Mouse (Mus musculus) midbrain, embryonic 14.5 days (tissue): Measurements from ENCODE around the gene Lrrc1. TPM values are rescaled to one million over a fixed set of nuclear protein-coding genes. Genes with fewer than 3 reads are reported as not detected.
A peak's percentile ranks its signal among the peaks of the same experiment; 100 is the strongest.

ENCODE experiments used
- ATAC-seq: fragments of 200-750 bp; cut with Nextera tagmentation; 2 replicates; pipeline ENCODE4 v1.8.0; 2017; ENCODE audit warnings: moderate number of reproducible peaks, moderate library complexity; ENCODE audit not compliant: low FRiP score, low TSS enrichment
- DNase-seq: peaks from one replicate; pipeline ENCODE4 v3.0.0-alpha.2; 2015
- H3K27ac ChIP-seq: fragments of 300-500 bp; sonication (generic); replicated peaks from 2 replicates; pipeline ENCODE4 v1.5.1; 2014; ENCODE audit warnings: mild to moderate bottlenecking, low read depth, low read length, moderate library complexity
- H3K27me3 ChIP-seq: fragments of 300-500 bp; sonication (generic); 2 replicates; pipeline ENCODE4 v1.6.1; 2014; ENCODE audit warnings: low read length, control low read depth, mixed read lengths; ENCODE audit not compliant: control insufficient read depth, insufficient read depth
- H3K36me3 ChIP-seq: fragments of 300-500 bp; sonication (generic); 2 replicates; pipeline ENCODE4 v1.6.1; 2014; ENCODE audit warnings: low read length, control low read depth; ENCODE audit not compliant: control insufficient read depth, insufficient read depth
- H3K4me1 ChIP-seq: fragments of 300-500 bp; sonication (generic); 2 replicates; pipeline ENCODE4 v1.6.1; 2014; ENCODE audit warnings: mild to moderate bottlenecking, antibody characterized with exemption, low read length, control low read depth; ENCODE audit not compliant: control insufficient read depth, insufficient read depth
- H3K4me2 ChIP-seq: fragments of 300-500 bp; sonication (generic); 2 replicates; pipeline ENCODE4 v1.6.1; 2014; ENCODE audit warnings: mild to moderate bottlenecking, low read length, moderate library complexity
- H3K4me3 ChIP-seq: fragments of 300-500 bp; sonication (generic); replicated peaks from 2 replicates; pipeline ENCODE4 v1.5.1; 2014; ENCODE audit warnings: low read depth, low read length
- H3K9ac ChIP-seq: fragments of 300-500 bp; sonication (generic); replicated peaks from 2 replicates; pipeline ENCODE4 v1.6.1; 2014; ENCODE audit warnings: mild to moderate bottlenecking, low read length, moderate library complexity
- H3K9me3 ChIP-seq: fragments of 300-500 bp; sonication (generic); 2 replicates; pipeline ENCODE4 v1.6.1; 2016; ENCODE audit warnings: low read length, control low read depth, mixed read lengths; ENCODE audit not compliant: control insufficient read depth
- WGBS: fragments of 180-500 bp; shearing (Covaris S2); extraction: QIAGEN DNeasy Blood & Tissue Kit; methylation state at CpG from one replicate; pipeline ENCODE4 v1.1.7; 2014; 5-methylcytosine and 5-hydroxymethylcytosine counted together
- polyA plus RNA-seq: library from polyadenylated mRNA; unstranded; fragments of >200 nt; fragmentation: Nextera tagmentation; extraction: Ambion mirVana; gene quantifications from 2 replicates; pipeline ENCODE4 v1.2.1, GENCODE M21; 2014

Gene Lrrc1
- polyA plus RNA-seq, 1 experiment from 2014 or later, result 5.1 TPM

DNA sequence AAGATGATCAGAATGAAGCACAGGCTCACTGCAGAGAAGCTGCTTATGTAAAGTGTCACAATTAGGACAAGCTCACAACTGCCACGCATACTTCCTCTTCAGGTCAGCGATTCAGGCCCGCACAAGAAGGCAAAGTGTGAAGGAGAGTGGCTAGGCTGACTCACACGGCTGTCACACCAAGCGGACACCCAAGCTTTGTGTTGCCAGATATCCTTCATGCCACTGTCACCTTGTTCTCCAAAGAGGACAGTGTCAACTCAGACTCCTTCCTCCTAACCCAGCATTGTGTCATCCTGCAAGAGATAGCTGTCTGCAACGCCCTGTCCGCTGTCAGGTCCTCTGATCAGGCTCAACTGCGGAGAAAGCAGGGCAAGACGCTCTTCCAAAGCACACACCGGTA lies 7.3 kb downstream of the Lrrc1 start:
- H3K4me3 ChIP-seq, result no peak overlapping the region
- H3K27ac ChIP-seq, result no peak overlapping the region
- peaks cover 18% of the 10 kb centered on the region for H3K4me1 ChIP-seq
- H3K27me3 ChIP-seq, result 0 out of 2 replicates have a peak, but pooled peaks cover 2% of the 10 kb centered on the region
- H3K9me3 ChIP-seq, result no peaks in the 10 kb centered on the region
- no peak overlapping the region for H3K9ac ChIP-seq
- no peaks in the 10 kb centered on the region for H3K36me3 ChIP-seq
- DNase-seq, result no peak
- ATAC-seq, result no peak
- no peak overlapping the region for H3K4me2 ChIP-seq
- WGBS, result 90% methylated on average over 10 of the region's 10 CpGs

DNA sequence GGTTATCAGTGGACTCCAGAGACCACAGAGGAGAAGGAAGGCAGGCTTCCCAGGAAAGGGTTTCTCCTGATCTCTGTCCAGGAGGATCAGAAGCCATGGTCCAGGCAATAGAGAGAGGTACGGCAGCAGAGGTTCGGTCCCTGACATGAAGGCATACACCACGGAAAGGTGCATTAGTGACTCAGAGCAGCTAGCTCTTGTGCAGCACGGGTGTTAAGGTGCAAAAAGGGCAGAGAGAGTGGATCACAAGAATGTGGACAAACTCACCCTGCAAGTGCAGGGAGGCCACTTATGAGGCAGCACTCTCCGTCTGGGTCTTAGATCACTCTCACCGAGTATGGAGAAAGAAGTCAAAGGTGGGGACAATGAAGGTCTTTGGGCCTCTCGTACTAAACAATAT lies 7.8 kb downstream of the Lrrc1 start:
- no peak overlapping the region for H3K4me2 ChIP-seq
- no peak overlapping the region for H3K27ac ChIP-seq
- no peak for DNase-seq
- H3K9me3 ChIP-seq, result no peaks in the 10 kb centered on the region
- H3K4me3 ChIP-seq, result no peak overlapping the region
- no peak for ATAC-seq
- peaks cover 17% of the 10 kb centered on the region for H3K4me1 ChIP-seq
- WGBS, result 82% methylated on average over 7 of the region's 7 CpGs
- no peak overlapping the region for H3K9ac ChIP-seq
- no peaks in the 10 kb centered on the region for H3K36me3 ChIP-seq
- no peaks in the 10 kb centered on the region for H3K27me3 ChIP-seq

DNA sequence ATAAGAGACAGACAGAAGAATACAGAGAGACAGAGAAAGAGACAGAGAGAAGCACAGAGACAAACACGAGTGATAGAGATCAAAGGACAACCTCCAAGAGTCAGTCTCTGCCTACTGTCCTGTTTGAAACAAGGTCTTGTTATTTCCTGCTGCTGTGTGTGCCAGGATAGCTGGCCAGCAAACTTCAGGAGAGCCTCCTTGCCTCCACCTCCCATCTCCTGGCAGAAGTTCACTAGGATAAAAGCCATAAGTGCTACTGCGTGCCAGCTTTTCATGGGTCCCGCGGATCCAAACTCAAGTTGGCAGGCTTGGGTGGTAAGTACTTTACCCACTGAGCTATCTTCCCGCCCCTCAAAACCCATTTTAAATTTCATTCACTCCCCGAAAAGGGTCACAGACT lies 8.4 kb downstream of the Lrrc1 start:
- Histone ChIP-seq H3K9me3 (no peaks in the 10 kb centered on the region), H3K4me1 (peaks cover 17% of the 10 kb centered on the region), H3K27me3 (no peaks in the 10 kb centered on the region), H3K27ac (no peak overlapping the region), H3K4me3 (no peak overlapping the region), H3K9ac (no peak overlapping the region), H3K36me3 (no peaks in the 10 kb centered on the region), H3K4me2 (no peak overlapping the region)
- 74% methylated on average over 6 of the region's 6 CpGs for WGBS
- ATAC-seq, result no peak
- no peak for DNase-seq

DNA sequence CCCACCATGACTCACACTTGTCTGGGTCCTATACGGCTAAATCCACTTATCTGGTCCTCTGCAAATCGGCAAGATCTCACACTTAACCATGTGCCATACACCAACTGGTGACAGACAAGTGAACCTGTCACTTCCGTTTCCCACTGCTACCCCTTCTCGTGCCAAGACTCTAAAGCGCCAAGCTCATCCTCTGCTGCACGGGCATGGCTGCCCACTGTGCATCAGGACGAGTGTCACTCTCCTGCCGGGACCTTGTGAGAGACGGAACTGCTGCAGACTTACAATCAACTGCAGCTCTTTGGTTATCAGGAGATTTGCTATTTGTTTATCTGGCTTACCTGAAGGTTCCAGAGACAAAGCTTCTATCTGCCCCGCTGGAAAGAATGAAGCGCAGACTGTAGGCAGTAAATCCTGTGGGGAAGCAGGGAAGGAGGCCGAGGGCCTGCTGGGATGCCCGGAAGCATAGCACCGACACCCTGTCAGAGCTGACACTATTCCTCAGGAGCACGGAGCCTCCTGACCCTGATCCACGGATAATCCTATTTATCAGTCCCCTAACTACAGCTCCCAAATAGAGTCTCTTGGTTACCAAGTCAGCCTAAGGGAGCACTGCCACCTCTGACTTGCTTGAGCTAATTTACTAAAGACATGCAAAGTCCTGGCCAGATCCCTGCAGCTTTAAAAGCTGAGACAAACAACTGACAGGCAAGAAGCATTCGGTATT lies 9.5 kb downstream of the Lrrc1 start:
- WGBS, result 8% methylated on average over 17 of the region's 17 CpGs
- H3K4me3 ChIP-seq, result no peak overlapping the region; the same call in 1 of the 2 replicates
- no peak overlapping the region for H3K9ac ChIP-seq
- no peaks in the 10 kb centered on the region for H3K9me3 ChIP-seq
- no peaks in the 10 kb centered on the region for H3K27me3 ChIP-seq
- peak; percentile 54 for DNase-seq
- H3K4me2 ChIP-seq, result peak overlapping the region; percentile 47
- H3K4me1 ChIP-seq, result peaks cover 17% of the 10 kb centered on the region
- 0 out of 2 replicates have a peak overlapping the region, but pooled peaks have one; percentile 37 for H3K27ac ChIP-seq
- no peak for ATAC-seq
- H3K36me3 ChIP-seq, result no peaks in the 10 kb centered on the region

DNA sequence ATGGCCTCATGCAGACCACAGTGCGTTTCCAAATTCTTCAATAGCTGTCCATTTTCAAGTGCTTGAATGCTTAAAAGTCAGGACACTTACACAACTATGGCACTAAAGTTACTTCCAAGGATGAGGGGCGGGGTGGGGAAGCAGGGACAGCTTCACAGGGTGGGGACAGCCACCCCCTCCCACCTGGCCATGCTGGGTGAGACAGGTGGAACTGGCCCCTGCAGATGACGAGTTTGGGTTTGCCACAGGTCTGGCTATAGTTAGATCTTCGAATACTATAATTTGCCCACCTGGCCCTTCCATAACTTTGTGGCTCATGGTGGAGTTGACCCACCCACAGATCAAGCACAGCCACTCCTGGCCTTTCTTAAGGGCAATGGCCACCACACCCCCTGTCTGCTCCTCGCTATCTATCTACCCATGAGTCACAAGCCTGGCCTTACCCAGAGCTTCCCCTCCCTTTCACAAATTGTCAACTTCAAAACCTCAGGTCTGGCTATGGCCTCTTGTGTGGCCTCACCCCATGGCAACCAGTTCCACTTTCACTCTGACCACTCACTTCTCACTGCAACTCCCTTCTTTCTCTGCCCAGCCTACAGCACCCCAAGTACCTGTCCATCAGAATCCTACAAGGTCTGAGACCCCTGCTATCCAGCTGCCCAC lies 16.2 kb downstream of the Lrrc1 start:
- no peak for DNase-seq
- no peak overlapping the region for H3K4me2 ChIP-seq
- H3K9me3 ChIP-seq, result no peaks in the 10 kb centered on the region
- 84% methylated on average over 5 of the region's 5 CpGs for whole genome bisulfite sequencing
- H3K36me3 ChIP-seq, result no peaks in the 10 kb centered on the region
- no peaks in the 10 kb centered on the region for H3K4me1 ChIP-seq
- no peak overlapping the region for H3K9ac ChIP-seq
- ATAC-seq, result no peak
- no peak overlapping the region for H3K27ac ChIP-seq
- H3K27me3 ChIP-seq, result no peaks in the 10 kb centered on the region
- no peak overlapping the region for H3K4me3 ChIP-seq

DNA sequence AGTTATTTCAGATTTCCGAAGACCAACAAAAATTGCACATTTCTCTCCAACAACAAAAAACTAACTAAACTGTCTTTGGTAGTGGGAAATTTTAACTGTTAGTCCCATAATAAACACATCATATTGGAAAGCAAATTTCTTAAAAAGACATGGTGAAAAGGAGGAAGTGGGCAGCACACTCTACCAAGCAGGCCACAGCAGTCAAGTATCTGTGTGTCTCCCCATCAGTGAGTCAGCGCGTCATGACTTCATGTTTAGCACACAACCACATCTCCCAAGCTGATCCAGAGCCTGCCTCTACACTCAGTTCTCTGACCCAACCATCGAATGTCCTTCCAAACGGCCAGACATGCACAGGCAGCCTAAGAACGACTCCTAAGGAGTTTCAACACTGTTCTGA lies 17.5 kb downstream of the Lrrc1 start:
- H3K9me3 ChIP-seq, result no peaks in the 10 kb centered on the region
- DNase-seq (no peak), ATAC-seq (no peak)
- no peaks in the 10 kb centered on the region for H3K4me1 ChIP-seq
- H3K4me2 ChIP-seq, result no peak overlapping the region
- H3K9ac ChIP-seq, result no peak overlapping the region
- no peaks in the 10 kb centered on the region for H3K27me3 ChIP-seq
- H3K4me3 ChIP-seq, result no peak overlapping the region
- no peak overlapping the region for H3K27ac ChIP-seq
- no peaks in the 10 kb centered on the region for H3K36me3 ChIP-seq
- WGBS, result 81% methylated on average over 6 of the region's 6 CpGs

DNA sequence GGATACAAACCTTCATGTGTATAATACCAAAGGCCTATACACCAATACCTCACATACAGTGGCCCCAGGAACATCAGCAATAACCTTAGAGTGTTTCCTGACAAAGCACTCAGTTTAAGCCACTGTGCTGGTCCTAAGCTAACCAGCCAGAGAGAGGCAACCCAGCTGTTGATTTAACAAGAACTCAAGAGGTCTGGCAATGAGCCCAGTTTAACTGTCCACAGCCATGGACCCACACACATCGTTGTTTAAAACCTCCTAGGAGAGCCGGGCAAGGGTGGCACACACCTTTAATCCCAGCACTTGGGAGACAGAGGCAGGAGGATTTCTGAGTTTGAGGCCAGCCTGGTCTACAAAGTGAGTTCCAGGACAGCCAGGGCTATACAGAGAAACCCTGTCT lies 18.0 kb downstream of the Lrrc1 start:
- H3K4me3 ChIP-seq, result no peak overlapping the region
- H3K27me3 ChIP-seq, result no peaks in the 10 kb centered on the region
- WGBS, result 60% methylated on average over 2 of the region's 2 CpGs
- ATAC-seq (no peak), DNase-seq (no peak)
- H3K4me1 ChIP-seq, result no peaks in the 10 kb centered on the region
- H3K27ac ChIP-seq, result no peak overlapping the region
- H3K9ac ChIP-seq, result no peak overlapping the region
- no peak overlapping the region for H3K4me2 ChIP-seq
- H3K36me3 ChIP-seq, result no peaks in the 10 kb centered on the region
- no peaks in the 10 kb centered on the region for H3K9me3 ChIP-seq

DNA sequence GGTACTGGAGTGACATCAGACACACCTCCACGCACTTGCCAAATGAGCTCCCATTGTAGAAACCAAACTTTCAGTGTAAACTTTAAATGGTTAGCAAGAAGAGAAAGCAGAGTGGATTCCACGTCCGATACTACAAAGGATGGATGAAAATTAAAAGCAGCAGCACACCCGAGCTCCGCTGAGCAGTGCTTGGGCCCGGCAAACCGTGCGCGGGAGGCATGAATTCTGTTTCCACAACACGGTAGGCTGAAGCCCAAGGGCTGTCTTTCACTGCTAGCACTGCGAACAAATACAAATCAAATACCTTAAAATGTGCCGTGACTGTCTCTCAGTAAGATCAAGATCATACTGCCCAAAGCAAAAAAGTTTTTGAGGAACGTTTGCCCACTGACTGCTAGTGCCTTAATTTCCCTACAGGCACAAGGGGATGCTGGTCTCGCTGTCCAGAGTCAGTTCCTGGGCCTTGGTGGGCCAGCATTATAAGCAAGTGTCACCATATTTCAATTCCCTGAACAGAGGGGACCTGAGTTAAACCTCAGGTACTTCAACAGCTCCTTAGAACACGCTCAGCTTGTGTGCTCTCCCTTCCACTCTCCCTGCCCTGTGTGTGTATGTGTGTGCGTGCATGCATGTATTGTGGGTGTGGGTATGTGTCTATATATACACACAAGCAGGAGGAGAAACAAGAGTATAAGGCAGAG lies 18.9 kb downstream of the Lrrc1 start:
- Histone ChIP-seq H3K4me2 (no peak overlapping the region), H3K36me3 (no peaks in the 10 kb centered on the region), H3K9ac (no peak overlapping the region), H3K4me1 (no peaks in the 10 kb centered on the region), H3K27me3 (no peaks in the 10 kb centered on the region), H3K27ac (no peak overlapping the region), H3K9me3 (no peaks in the 10 kb centered on the region), H3K4me3 (no peak overlapping the region)
- 72% methylated on average over 16 of the region's 16 CpGs for WGBS
- DNase-seq, result no peak
- ATAC-seq, result no peak
